Mouse (Mus musculus): ENCODE data around the gene Iqgap3.

GRCm38 (mm10) chr3:88142546-88142915 lies 60.8 kb downstream of the Iqgap3 start:
- TF ChIP-seq GATA1 (IDR thresholded peaks at IDR 0.05; ENCODE audit: borderline replicate concordance, low read length) (no peak), FLI1 (IDR thresholded peaks at IDR 0.05; ENCODE audit: low read length) (no peak)
